Comparison of ENCODE assay signal across 31 mouse cellular contexts in the genomic region with DNA sequence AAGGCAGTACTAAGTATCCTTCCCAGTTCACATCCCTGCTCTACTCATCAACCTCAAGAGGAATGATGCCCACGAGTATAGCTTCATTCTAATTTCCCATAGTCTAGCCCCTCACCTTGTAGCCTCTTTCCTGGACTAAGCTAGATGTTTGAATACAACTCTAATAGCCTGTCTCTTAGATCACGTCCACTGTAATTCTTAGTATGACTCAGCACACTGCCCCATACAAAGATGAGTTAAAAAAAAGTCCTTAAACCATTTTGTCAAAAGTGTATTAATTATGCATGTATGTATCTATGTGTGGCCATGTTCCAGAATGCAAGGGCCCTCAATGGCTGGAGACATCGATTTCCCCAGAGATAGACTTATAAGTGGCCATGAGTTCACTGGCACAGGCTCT.
"Had no signal": no experiment of that assay in that cellular context is flagged by ENCODE, and none has a peak within 500 bp of the region (broad histone marks: within the 10 kb centered on the region; RNA-seq: fewer than 3 reads in every experiment).

No protein-coding gene starts in this region.

- H3K36me3 ChIP-seq: limb, embryonic 10.5 days; limb, embryonic 12.5 days; limb, embryonic 13.5 days; limb, embryonic 15.5 days; liver, embryonic 12.5 days; liver, embryonic 13.5 days; liver, embryonic 15.5 days; lung, embryonic 15.5 days; midbrain, embryonic 10.5 days; midbrain, embryonic 12.5 days; midbrain, embryonic 13.5 days; midbrain, embryonic 15.5 days; neural tube, embryonic 12.5 days had no signal

- H3K9ac ChIP-seq: limb, embryonic 12.5 days; limb, embryonic 13.5 days; limb, embryonic 15.5 days; liver, embryonic 12.5 days; liver, embryonic 13.5 days; liver, embryonic 14.5 days; liver, embryonic 15.5 days; liver, postnatal 0 days; lung, embryonic 14.5 days; lung, embryonic 15.5 days; midbrain, embryonic 12.5 days; midbrain, embryonic 13.5 days; midbrain, embryonic 15.5 days; neural tube, embryonic 12.5 days had no signal

- H3K27me3 ChIP-seq: limb, embryonic 12.5 days; limb, embryonic 13.5 days; limb, embryonic 15.5 days; liver, embryonic 12.5 days; liver, embryonic 13.5 days; liver, embryonic 15.5 days; lung, embryonic 15.5 days; midbrain, embryonic 12.5 days; midbrain, embryonic 13.5 days; midbrain, embryonic 15.5 days; neural tube, embryonic 12.5 days had no signal

- H3K4me1 ChIP-seq: limb, embryonic 10.5 days; limb, embryonic 12.5 days; limb, embryonic 15.5 days; liver, embryonic 12.5 days; liver, embryonic 13.5 days; liver, embryonic 15.5 days; lung, embryonic 15.5 days; midbrain, embryonic 10.5 days; midbrain, embryonic 12.5 days; midbrain, embryonic 13.5 days; midbrain, embryonic 15.5 days; neural tube, embryonic 12.5 days had no signal

- H3K27ac ChIP-seq: limb, embryonic 10.5 days; limb, embryonic 12.5 days; limb, embryonic 13.5 days; limb, embryonic 15.5 days; liver, embryonic 12.5 days; liver, embryonic 13.5 days; liver, embryonic 14.5 days; liver, embryonic 15.5 days; lung, embryonic 15.5 days; macrophage; midbrain, embryonic 10.5 days; midbrain, embryonic 12.5 days; midbrain, embryonic 13.5 days; midbrain, embryonic 15.5 days; neural tube, embryonic 12.5 days had no signal

- H3K4me2 ChIP-seq: limb, embryonic 12.5 days; limb, embryonic 13.5 days; limb, embryonic 15.5 days; liver, embryonic 11.5 days; liver, embryonic 12.5 days; liver, embryonic 13.5 days; liver, embryonic 15.5 days; lung, embryonic 14.5 days; lung, embryonic 15.5 days; midbrain, embryonic 11.5 days; midbrain, embryonic 12.5 days; midbrain, embryonic 13.5 days; midbrain, embryonic 15.5 days; neural tube, embryonic 12.5 days had no signal

- H3K4me3 ChIP-seq: limb, embryonic 10.5 days; limb, embryonic 12.5 days; limb, embryonic 13.5 days; limb, embryonic 15.5 days; liver, embryonic 12.5 days; liver, embryonic 13.5 days; liver, embryonic 15.5 days; lung, embryonic 15.5 days; midbrain, embryonic 10.5 days; midbrain, embryonic 12.5 days; midbrain, embryonic 13.5 days; midbrain, embryonic 15.5 days; myocyte; neural tube, embryonic 12.5 days had no signal

- ATAC-seq: liver, embryonic 12.5 days; liver, postnatal 0 days; lung, postnatal 0 days; midbrain, embryonic 13.5 days; midbrain, embryonic 15.5 days; midbrain, embryonic 16.5 days had no signal

- H3K9me3 ChIP-seq: limb, embryonic 10.5 days; limb, embryonic 12.5 days; limb, embryonic 13.5 days; limb, embryonic 15.5 days; liver, embryonic 12.5 days; liver, embryonic 13.5 days; liver, embryonic 15.5 days; lung, embryonic 15.5 days; midbrain, embryonic 10.5 days; midbrain, embryonic 12.5 days; midbrain, embryonic 13.5 days; midbrain, embryonic 15.5 days; neural tube, embryonic 12.5 days had no signal

- DNase-seq: left cerebral cortex, postnatal 4 days; liver; liver, embryonic 13.5 days; liver, postnatal 0 days; lung, adult 18-20 months; lung, adult 2 months; lung, embryonic 14.5 days; lung, postnatal 10 days; lung, postnatal 14 days; lung, postnatal 36 days; lung, postnatal 4 days; midbrain, embryonic 14.5 days had no signal
